Mouse (Mus musculus) urinary bladder, postnatal 0 days (tissue): ENCODE measurements around the gene Esp1. TPM values are rescaled to one million over a fixed set of nuclear protein-coding genes. Genes with fewer than 3 reads are reported as not detected.

ENCODE experiments used
- polyA plus RNA-seq: library from polyadenylated mRNA; unstranded; fragments of >200 nt; fragmentation: Nextera tagmentation; extraction: Ambion mirVana; gene quantifications from 2 replicates; pipeline ENCODE4 v1.2.1, GENCODE M21; 2015

Esp1 gene
- not detected in 2 replicates for polyA plus RNA-seq

DNA sequence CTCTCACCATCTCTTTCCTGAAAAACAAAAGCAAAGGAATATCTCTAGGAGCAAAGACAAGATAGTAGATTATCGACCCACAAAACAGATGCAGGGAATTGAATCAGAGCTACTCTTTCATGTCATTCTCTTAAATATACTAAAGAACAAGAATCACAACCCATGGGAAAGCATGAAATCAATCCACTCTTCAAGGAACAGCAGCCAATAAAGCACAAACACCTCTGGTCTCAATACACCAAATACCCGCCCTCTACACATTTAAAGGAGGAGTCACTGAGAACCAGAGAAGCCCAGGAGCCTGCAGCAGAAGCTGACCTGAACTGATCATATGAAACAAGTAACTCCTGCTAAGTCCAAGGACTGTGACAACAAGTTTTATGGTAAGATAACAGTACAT, at the start of gene Esp1:
Gene Esp1, plus strand, starts transcription at position 301 of the 400 bp plus-strand sequence.

Other genes with a start within 250 kb of the Esp1 start
- not detected in 2 replicates for gene Esp8, start 207.1 kb upstream of the Esp1 start, polyA plus RNA-seq
- gene Esp6, start 165.6 kb upstream of the Esp1 start, polyA plus RNA-seq = not detected in 2 replicates
- not detected in 2 replicates for gene Esp4, start 128.5 kb upstream of the Esp1 start, polyA plus RNA-seq
- not detected in 2 replicates for gene Esp3, start 95.0 kb upstream of the Esp1 start, polyA plus RNA-seq
- not detected in 2 replicates for gene Crisp2, start 79.9 kb downstream of the Esp1 start, polyA plus RNA-seq
- gene Rhag, start 84.0 kb downstream of the Esp1 start, polyA plus RNA-seq = 0.11 and 0.37 TPM in 2 replicates
- gene 9130008F23Rik, start 153.4 kb downstream of the Esp1 start, polyA plus RNA-seq = 4.8 and 5.3 TPM in 2 replicates
- gene Glyatl3, start 187.2 kb downstream of the Esp1 start, polyA plus RNA-seq = not detected in 2 replicates
- gene Mut, start 207.6 kb downstream of the Esp1 start, polyA plus RNA-seq = 23.4 and 26.7 TPM in 2 replicates
- gene Cenpq, start 207.9 kb downstream of the Esp1 start, polyA plus RNA-seq = 9.8 and 13.4 TPM in 2 replicates